Mouse (Mus musculus) c-Kit-positive CD71-positive TER-119-positive erythroid progenitor cells, embryonic 14.5 days (primary cell): Measurements from ENCODE around the gene Sele.

ENCODE experiments used
- DNase-seq: peaks from one replicate; pipeline ENCODE4 v3.0.0-alpha.2; 2013; ENCODE audit warnings: low spot score

Gene Sele

GRCm38 (mm10) chr1:164073091-164073490 is 25.1 kb downstream of the Sele start:
- DNase-seq, result no peak

- no peak for DNase-seq
Measured at GRCm38 (mm10) chr1:164073803-164074202, 25.8 kb downstream of the Sele start.

- DNase-seq, result no peak
Measured at GRCm38 (mm10) chr1:164074606-164075140, 26.6 kb downstream of the Sele start.

GRCm38 (mm10) chr1:164075416-164075815 is 27.4 kb downstream of the Sele start:
- DNase-seq, result no peak

GRCm38 (mm10) chr1:164076441-164076840 is 28.4 kb downstream of the Sele start:
- no peak for DNase-seq

- no peak for DNase-seq
Measured at GRCm38 (mm10) chr1:164077031-164077430, 29.0 kb downstream of the Sele start.

- DNase-seq, result no peak
Measured at GRCm38 (mm10) chr1:164078323-164078741, 30.3 kb downstream of the Sele start.

- DNase-seq, result no peak
Measured at GRCm38 (mm10) chr1:164079091-164079490, 31.1 kb downstream of the Sele start.

GRCm38 (mm10) chr1:164083046-164083445 is 35.0 kb downstream of the Sele start:
- no peak for DNase-seq

GRCm38 (mm10) chr1:164086797-164087196 is 38.8 kb downstream of the Sele start:
- DNase-seq, result no peak

GRCm38 (mm10) chr1:164087872-164088271 is 39.8 kb downstream of the Sele start:
- no peak for DNase-seq

- DNase-seq, result no peak
Measured at GRCm38 (mm10) chr1:164096780-164097179, 48.7 kb downstream of the Sele start.

- no peak for DNase-seq
Measured at GRCm38 (mm10) chr1:164097911-164098310, 49.9 kb downstream of the Sele start.

GRCm38 (mm10) chr1:164098372-164098771 is 50.3 kb downstream of the Sele start:
- DNase-seq, result no peak
